Mouse (Mus musculus): ENCODE results near the gene Cyp2d40. TPM values are rescaled to one million over a fixed set of nuclear protein-coding genes. Genes with fewer than 3 reads are reported as not detected.
"Not testable (repeated sequence)": the region's sequence is repeated elsewhere in the genome, so short reads cannot be mapped to it uniquely, and the experiment has no call there.

Cyp2d40 gene
- polyA plus RNA-seq, 1 experiment from 2014 or later: not detected

DNA sequence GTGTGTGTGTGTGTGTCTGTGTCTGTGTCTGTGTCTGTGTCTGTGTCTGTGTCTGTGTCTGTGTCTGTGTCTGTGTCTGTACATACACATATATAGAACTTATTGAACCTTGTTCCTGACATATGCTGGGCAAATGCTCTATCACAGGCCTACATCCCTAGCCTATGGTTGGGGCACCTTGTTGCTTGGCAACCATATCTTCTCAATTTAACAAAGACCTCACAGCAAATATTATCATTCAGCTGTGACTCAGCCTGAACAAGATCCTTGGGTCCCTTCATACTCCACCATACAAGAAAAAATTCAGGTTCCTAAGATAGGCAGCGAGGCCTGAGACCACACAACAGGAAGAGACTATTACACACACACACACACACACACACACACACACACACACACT lies 29.5 kb upstream of the Cyp2d40 start:
- no peaks in the 10 kb centered on the region for H3K9me3 ChIP-seq (ENCODE audit: control insufficient read depth, low read length)
- no peaks in the 10 kb centered on the region for H3K27me3 ChIP-seq (ENCODE audit: control insufficient read depth, insufficient read depth, low read length)
- no peak overlapping the region for H3K4me2 ChIP-seq
- WGBS: 65% methylated on average over 1 of the region's 1 CpGs
- H3K9ac ChIP-seq (ENCODE audit: low read length): no peak overlapping the region
- ATAC-seq (ENCODE audit: low FRiP score): no peak
- H3K4me1 ChIP-seq (ENCODE audit: control insufficient read depth, insufficient read depth, low read length): no peaks in the 10 kb centered on the region
- H3K36me3 ChIP-seq (ENCODE audit: control insufficient read depth, insufficient read depth, low read length): no peaks in the 10 kb centered on the region
- no peak for DNase-seq (ENCODE audit: low spot score, missing footprints)
- H3K4me3 ChIP-seq (ENCODE audit: low read depth, low read length): no peak overlapping the region
- no peak overlapping the region for H3K27ac ChIP-seq (ENCODE audit: low read depth, low read length)

DNA sequence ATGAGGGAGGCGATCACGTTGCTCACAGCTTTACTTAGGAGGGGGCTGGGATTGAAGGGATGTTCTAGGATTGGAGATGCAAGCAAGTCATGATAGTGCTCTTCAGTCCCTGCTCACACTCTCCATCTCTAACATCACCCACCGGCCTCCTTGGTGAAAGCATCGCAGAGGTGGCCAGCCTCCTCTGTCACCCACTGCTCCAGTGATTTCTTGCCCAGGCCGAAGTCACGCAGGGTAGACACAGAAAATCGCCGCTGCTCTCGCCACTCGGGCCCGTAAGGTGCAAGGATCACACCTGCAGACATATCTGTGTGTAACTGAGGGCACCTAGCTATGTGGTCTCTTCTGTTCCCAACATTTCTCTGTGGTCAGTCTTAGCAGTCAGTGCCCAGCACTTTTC lies 28.6 kb upstream of the Cyp2d40 start:
- no peak for ATAC-seq (ENCODE audit: low FRiP score)
- 92% methylated on average over 11 of the region's 11 CpGs for WGBS

DNA sequence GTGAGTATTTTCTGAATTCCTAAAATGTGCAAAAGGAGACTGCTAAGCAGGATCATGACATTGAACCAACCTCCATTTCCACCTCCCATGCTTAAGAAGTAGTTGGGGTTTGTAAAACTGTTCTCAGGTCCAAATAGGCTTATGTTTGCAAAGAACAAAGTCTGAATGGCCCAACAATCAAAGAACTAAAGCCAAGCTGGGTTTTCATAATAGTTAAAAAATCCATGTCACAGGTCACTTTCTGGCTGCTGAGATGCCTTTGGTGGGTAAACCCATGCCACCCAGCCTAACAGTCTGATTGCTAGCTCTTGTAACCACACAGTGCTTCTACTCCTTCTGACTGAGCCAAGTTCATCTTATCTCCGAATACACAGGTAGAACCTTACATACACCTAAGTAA lies 20.6 kb upstream of the Cyp2d40 start:
- Histone ChIP-seq H3K9me3 (ENCODE audit: control insufficient read depth, low read length) (no peaks in the 10 kb centered on the region), H3K4me2 (no peak overlapping the region), H3K27ac (ENCODE audit: low read depth, low read length) (no peak overlapping the region), H3K4me3 (ENCODE audit: low read depth, low read length) (no peak overlapping the region), H3K27me3 (ENCODE audit: control insufficient read depth, insufficient read depth, low read length) (no peaks in the 10 kb centered on the region), H3K36me3 (ENCODE audit: control insufficient read depth, insufficient read depth, low read length) (no peaks in the 10 kb centered on the region), H3K4me1 (ENCODE audit: control insufficient read depth, insufficient read depth, low read length) (no peaks in the 10 kb centered on the region), H3K9ac (ENCODE audit: low read length) (no peak overlapping the region)
- WGBS: 62% methylated on average over 1 of the region's 1 CpGs
- ATAC-seq (ENCODE audit: low FRiP score): no peak
- no peak for DNase-seq (ENCODE audit: low spot score, missing footprints)

More for the DNA sequence above, 28.6 kb upstream of the Cyp2d40 start:
- no peak overlapping the region for H3K27ac ChIP-seq (ENCODE audit: low read depth, low read length)
- H3K4me2 ChIP-seq: no peak overlapping the region
- H3K27me3 ChIP-seq (ENCODE audit: control insufficient read depth, insufficient read depth, low read length): no peaks in the 10 kb centered on the region
- DNase-seq (ENCODE audit: low spot score, missing footprints): no peak
- H3K9me3 ChIP-seq (ENCODE audit: control insufficient read depth, low read length): no peaks in the 10 kb centered on the region
- no peak overlapping the region for H3K4me3 ChIP-seq (ENCODE audit: low read depth, low read length)
- no peaks in the 10 kb centered on the region for H3K36me3 ChIP-seq (ENCODE audit: control insufficient read depth, insufficient read depth, low read length)
- no peaks in the 10 kb centered on the region for H3K4me1 ChIP-seq (ENCODE audit: control insufficient read depth, insufficient read depth, low read length)
- H3K9ac ChIP-seq (ENCODE audit: low read length): no peak overlapping the region

- H3K4me3 ChIP-seq (ENCODE audit: low read depth, low read length): no peak overlapping the region
- no peaks in the 10 kb centered on the region for H3K36me3 ChIP-seq (ENCODE audit: control insufficient read depth, insufficient read depth, low read length)
- H3K27ac ChIP-seq (ENCODE audit: low read depth, low read length): no peak overlapping the region
- ATAC-seq (ENCODE audit: low FRiP score) (no peak), DNase-seq (ENCODE audit: low spot score, missing footprints) (no peak)
- no peaks in the 10 kb centered on the region for H3K9me3 ChIP-seq (ENCODE audit: control insufficient read depth, low read length)
- no peaks in the 10 kb centered on the region for H3K27me3 ChIP-seq (ENCODE audit: control insufficient read depth, insufficient read depth, low read length)
- WGBS: 83% methylated on average over 1 of the region's 1 CpGs
- no peak overlapping the region for H3K4me2 ChIP-seq
- H3K9ac ChIP-seq (ENCODE audit: low read length): no peak overlapping the region
- H3K4me1 ChIP-seq (ENCODE audit: control insufficient read depth, insufficient read depth, low read length): no peaks in the 10 kb centered on the region
These were observed 19.8 kb upstream of the Cyp2d40 start for GRCm38 (mm10) chr15:82783800-82784199.

GRCm38 (mm10) chr15:82777856-82778255 lies 13.9 kb upstream of the Cyp2d40 start:
- not testable (repeated sequence) for ATAC-seq (ENCODE audit: low FRiP score); H3K27ac ChIP-seq (ENCODE audit: low read depth, low read length); H3K9ac ChIP-seq (ENCODE audit: low read length); H3K27me3 ChIP-seq (ENCODE audit: control insufficient read depth, insufficient read depth, low read length); H3K9me3 ChIP-seq (ENCODE audit: control insufficient read depth, low read length); DNase-seq (ENCODE audit: low spot score, missing footprints); H3K4me1 ChIP-seq (ENCODE audit: control insufficient read depth, insufficient read depth, low read length); H3K36me3 ChIP-seq (ENCODE audit: control insufficient read depth, insufficient read depth, low read length); H3K4me2 ChIP-seq; H3K4me3 ChIP-seq (ENCODE audit: low read depth, low read length)
- WGBS: 88% methylated on average over 5 of the region's 5 CpGs

GRCm38 (mm10) chr15:82765943-82766342 lies 2.0 kb upstream of the Cyp2d40 start:
- H3K4me3 ChIP-seq (ENCODE audit: low read depth, low read length): no peak overlapping the region
- no peak overlapping the region for H3K27ac ChIP-seq (ENCODE audit: low read depth, low read length)
- H3K27me3 ChIP-seq (ENCODE audit: control insufficient read depth, insufficient read depth, low read length): no peaks in the 10 kb centered on the region
- DNase-seq (ENCODE audit: low spot score, missing footprints) (no peak), ATAC-seq (ENCODE audit: low FRiP score) (no peak)
- no peak overlapping the region for H3K4me2 ChIP-seq
- WGBS: 72% methylated on average over 2 of the region's 2 CpGs
- no peaks in the 10 kb centered on the region for H3K36me3 ChIP-seq (ENCODE audit: control insufficient read depth, insufficient read depth, low read length)
- no peaks in the 10 kb centered on the region for H3K9me3 ChIP-seq (ENCODE audit: control insufficient read depth, low read length)
- H3K4me1 ChIP-seq (ENCODE audit: control insufficient read depth, insufficient read depth, low read length): no peaks in the 10 kb centered on the region
- no peak overlapping the region for H3K9ac ChIP-seq (ENCODE audit: low read length)

GRCm38 (mm10) chr15:82764881-82765280 lies 898 bp upstream of the Cyp2d40 start:
- Histone ChIP-seq H3K36me3 (ENCODE audit: control insufficient read depth, insufficient read depth, low read length) (no peaks in the 10 kb centered on the region), H3K4me2 (no peak overlapping the region), H3K27me3 (ENCODE audit: control insufficient read depth, insufficient read depth, low read length) (no peaks in the 10 kb centered on the region), H3K27ac (ENCODE audit: low read depth, low read length) (no peak overlapping the region), H3K9me3 (ENCODE audit: control insufficient read depth, low read length) (no peaks in the 10 kb centered on the region), H3K4me1 (ENCODE audit: control insufficient read depth, insufficient read depth, low read length) (no peaks in the 10 kb centered on the region), H3K4me3 (ENCODE audit: low read depth, low read length) (no peak overlapping the region), H3K9ac (ENCODE audit: low read length) (no peak overlapping the region)
- ATAC-seq (ENCODE audit: low FRiP score): no peak
- 82% methylated on average over 6 of the region's 6 CpGs for WGBS
- DNase-seq (ENCODE audit: low spot score, missing footprints): no peak

DNA sequence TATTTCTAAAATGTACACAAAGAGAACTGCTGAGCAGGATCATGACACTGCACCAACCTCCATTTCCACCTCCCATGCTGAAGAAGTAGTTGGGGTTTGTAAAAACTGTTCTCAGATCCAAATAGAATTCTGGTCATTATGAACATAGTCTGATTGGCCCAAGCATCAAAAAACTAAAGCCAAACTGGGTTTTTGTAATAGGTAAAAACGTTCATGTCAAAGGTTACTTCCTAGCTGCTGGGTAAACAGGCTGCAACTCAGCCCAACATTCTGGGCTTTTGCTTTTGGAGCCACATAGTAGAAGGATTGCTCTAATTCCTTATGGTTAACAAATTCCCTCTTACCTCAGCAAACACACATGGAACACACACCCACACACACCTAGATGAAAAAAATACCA lies 15.8 kb downstream of the Cyp2d40 start:
- no peak overlapping the region for H3K4me3 ChIP-seq (ENCODE audit: low read depth, low read length)
- H3K27ac ChIP-seq (ENCODE audit: low read depth, low read length): no peak overlapping the region
- DNase-seq (ENCODE audit: low spot score, missing footprints): no peak
- H3K27me3 ChIP-seq (ENCODE audit: control insufficient read depth, insufficient read depth, low read length): no peaks in the 10 kb centered on the region
- no peaks in the 10 kb centered on the region for H3K9me3 ChIP-seq (ENCODE audit: control insufficient read depth, low read length)
- no peaks in the 10 kb centered on the region for H3K36me3 ChIP-seq (ENCODE audit: control insufficient read depth, insufficient read depth, low read length)
- WGBS: 50% methylated on average over 1 of the region's 1 CpGs
- H3K4me2 ChIP-seq: no peak overlapping the region
- H3K4me1 ChIP-seq (ENCODE audit: control insufficient read depth, insufficient read depth, low read length): no peaks in the 10 kb centered on the region
- no peak overlapping the region for H3K9ac ChIP-seq (ENCODE audit: low read length)
- no peak for ATAC-seq (ENCODE audit: low FRiP score)

DNA sequence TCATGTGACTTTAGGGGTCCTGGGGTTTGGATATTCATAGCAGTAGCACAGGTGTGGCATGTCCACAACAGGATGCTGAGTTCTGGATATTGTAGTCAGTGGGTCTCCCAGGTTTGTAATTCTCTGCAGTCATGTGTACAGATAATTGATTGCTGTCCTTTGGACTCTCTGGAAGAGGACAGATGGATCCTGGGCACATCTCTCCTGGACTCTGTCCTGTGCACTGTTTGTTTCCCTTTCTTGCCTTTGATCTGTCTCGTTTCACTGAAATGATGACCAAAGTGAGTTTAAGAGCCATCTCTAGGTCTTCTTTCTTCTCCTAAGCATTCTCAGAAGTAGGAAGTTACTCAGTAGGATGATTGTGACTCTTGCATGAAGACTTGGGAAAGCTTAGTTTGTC lies 16.5 kb downstream of the Cyp2d40 start:
- no peak for ATAC-seq (ENCODE audit: low FRiP score)
- H3K27ac ChIP-seq (ENCODE audit: low read depth, low read length): no peak overlapping the region
- no peaks in the 10 kb centered on the region for H3K9me3 ChIP-seq (ENCODE audit: control insufficient read depth, low read length)
- 75% methylated on average over 1 of the region's 1 CpGs for WGBS
- no peak overlapping the region for H3K4me2 ChIP-seq
- H3K4me1 ChIP-seq (ENCODE audit: control insufficient read depth, insufficient read depth, low read length): no peaks in the 10 kb centered on the region
- H3K4me3 ChIP-seq (ENCODE audit: low read depth, low read length): no peak overlapping the region
- H3K27me3 ChIP-seq (ENCODE audit: control insufficient read depth, insufficient read depth, low read length): no peaks in the 10 kb centered on the region
- DNase-seq (ENCODE audit: low spot score, missing footprints): no peak
- no peak overlapping the region for H3K9ac ChIP-seq (ENCODE audit: low read length)
- no peaks in the 10 kb centered on the region for H3K36me3 ChIP-seq (ENCODE audit: control insufficient read depth, insufficient read depth, low read length)
